Mouse (Mus musculus) heart, embryonic 11.5 days (tissue): Measurements from ENCODE around the gene Mia. TPM values are rescaled to one million over a fixed set of nuclear protein-coding genes. Genes with fewer than 3 reads are reported as not detected.

Experiments used
- ATAC-seq: fragments of 200-750 bp; cut with Nextera tagmentation; replicated peaks from 2 replicates; pipeline ENCODE4 v1.8.0; 2017; ENCODE audit warnings: moderate library complexity; ENCODE audit not compliant: insufficient number of reproducible peaks, low FRiP score, low TSS enrichment
- H3K27ac ChIP-seq: fragments of 300-500 bp; sonication (generic); 2 replicates; pipeline ENCODE4 v1.5.1; 2014; ENCODE audit warnings: mild to moderate bottlenecking, low read depth, low read length
- H3K27me3 ChIP-seq: fragments of 300-500 bp; sonication (generic); 2 replicates; pipeline ENCODE4 v1.6.1; 2014; ENCODE audit warnings: mild to moderate bottlenecking, low read length, mixed read lengths; ENCODE audit not compliant: control insufficient read depth, insufficient read depth
- H3K36me3 ChIP-seq: fragments of 300-500 bp; sonication (generic); 2 replicates; pipeline ENCODE4 v1.6.1; 2014; ENCODE audit warnings: mild to moderate bottlenecking, low read length, moderate library complexity, mixed read lengths; ENCODE audit not compliant: control insufficient read depth, insufficient read depth
- H3K4me1 ChIP-seq: fragments of 300-500 bp; sonication (generic); 2 replicates; pipeline ENCODE4 v1.6.1; 2014; ENCODE audit warnings: low read length; ENCODE audit not compliant: control insufficient read depth, insufficient read depth
- H3K4me2 ChIP-seq: fragments of 300-500 bp; sonication (generic); 2 replicates; pipeline ENCODE4 v1.6.1; 2014; ENCODE audit warnings: mild to moderate bottlenecking, moderate library complexity
- H3K4me3 ChIP-seq: fragments of 300-500 bp; sonication (generic); 2 replicates; pipeline ENCODE4 v1.5.1; 2014; ENCODE audit warnings: low read depth, low read length
- H3K9ac ChIP-seq: fragments of 300-500 bp; sonication (generic); 2 replicates; pipeline ENCODE4 v1.6.1; 2014; ENCODE audit warnings: mild to moderate bottlenecking, low read depth, low read length, moderate library complexity
- H3K9me3 ChIP-seq: fragments of 300-500 bp; sonication (generic); replicated peaks from 2 replicates; pipeline ENCODE4 v1.6.1; 2016; ENCODE audit warnings: low read length; ENCODE audit not compliant: control insufficient read depth
- WGBS: fragments of 180-500 bp; shearing (Covaris S2); extraction: QIAGEN DNeasy Blood & Tissue Kit; methylation state at CpG from one replicate; pipeline ENCODE4 v1.1.7; 2014; ENCODE audit not compliant: insufficient replicate concordance; 5-methylcytosine and 5-hydroxymethylcytosine counted together
- polyA plus RNA-seq: library from polyadenylated mRNA; unstranded; fragments of >200 nt; fragmentation: Nextera tagmentation; extraction: Ambion mirVana; gene quantifications from 2 replicates; pipeline ENCODE4 v1.2.1, GENCODE M21; 2014

The Mia gene
- polyA plus RNA-seq, 1 experiment from 2014 or later, result 0.34 TPM

DNA sequence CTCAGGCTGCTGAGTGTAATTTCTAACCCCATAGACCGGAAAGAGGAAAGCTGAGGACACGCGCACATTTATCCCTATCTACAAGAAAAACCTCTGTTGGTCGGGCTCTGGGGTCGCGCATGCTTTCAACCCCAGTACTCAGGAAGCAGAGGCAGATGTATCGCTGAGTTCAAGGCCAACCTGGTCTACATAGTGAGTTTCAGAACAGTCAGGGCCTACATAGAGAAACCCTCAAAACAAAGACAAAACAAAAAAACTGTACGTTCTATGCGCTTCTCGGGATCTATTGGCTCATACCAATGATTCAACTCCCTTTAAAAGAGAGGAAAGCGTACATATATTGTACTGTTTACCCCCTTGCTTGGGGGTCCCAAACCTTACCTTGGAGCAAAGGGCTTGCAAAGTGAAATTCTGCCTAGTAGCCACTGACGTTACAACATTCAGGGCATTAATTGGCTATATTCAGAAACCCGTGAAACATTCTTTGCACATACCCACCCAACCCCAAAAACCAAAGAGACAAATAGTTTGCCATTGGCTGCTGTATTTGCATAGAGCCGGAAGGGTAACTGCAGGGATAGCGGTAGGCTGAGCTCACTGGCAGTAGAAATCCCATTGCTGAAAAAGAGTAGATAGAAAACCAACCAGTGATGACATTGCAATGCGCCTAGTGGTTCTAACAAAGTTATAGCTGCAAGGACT, 1.6 kb downstream of the Mia start:
- H3K4me3 ChIP-seq, result peak overlapping the region; percentile 81
- WGBS, result 42% methylated on average over 16 of the region's 16 CpGs
- H3K4me2 ChIP-seq, result peak overlapping the region; percentile 67
- peak overlapping the region; percentile 69 for H3K27ac ChIP-seq
- no peak for ATAC-seq
- peaks cover 5% of the 10 kb centered on the region; the same call in 1 of the 2 replicates for H3K4me1 ChIP-seq
- no peaks in the 10 kb centered on the region for H3K9me3 ChIP-seq
- no peaks in the 10 kb centered on the region for H3K27me3 ChIP-seq
- peaks cover 3% of the 10 kb centered on the region; the same call in 1 of the 2 replicates for H3K36me3 ChIP-seq
- no peak overlapping the region for H3K9ac ChIP-seq

DNA sequence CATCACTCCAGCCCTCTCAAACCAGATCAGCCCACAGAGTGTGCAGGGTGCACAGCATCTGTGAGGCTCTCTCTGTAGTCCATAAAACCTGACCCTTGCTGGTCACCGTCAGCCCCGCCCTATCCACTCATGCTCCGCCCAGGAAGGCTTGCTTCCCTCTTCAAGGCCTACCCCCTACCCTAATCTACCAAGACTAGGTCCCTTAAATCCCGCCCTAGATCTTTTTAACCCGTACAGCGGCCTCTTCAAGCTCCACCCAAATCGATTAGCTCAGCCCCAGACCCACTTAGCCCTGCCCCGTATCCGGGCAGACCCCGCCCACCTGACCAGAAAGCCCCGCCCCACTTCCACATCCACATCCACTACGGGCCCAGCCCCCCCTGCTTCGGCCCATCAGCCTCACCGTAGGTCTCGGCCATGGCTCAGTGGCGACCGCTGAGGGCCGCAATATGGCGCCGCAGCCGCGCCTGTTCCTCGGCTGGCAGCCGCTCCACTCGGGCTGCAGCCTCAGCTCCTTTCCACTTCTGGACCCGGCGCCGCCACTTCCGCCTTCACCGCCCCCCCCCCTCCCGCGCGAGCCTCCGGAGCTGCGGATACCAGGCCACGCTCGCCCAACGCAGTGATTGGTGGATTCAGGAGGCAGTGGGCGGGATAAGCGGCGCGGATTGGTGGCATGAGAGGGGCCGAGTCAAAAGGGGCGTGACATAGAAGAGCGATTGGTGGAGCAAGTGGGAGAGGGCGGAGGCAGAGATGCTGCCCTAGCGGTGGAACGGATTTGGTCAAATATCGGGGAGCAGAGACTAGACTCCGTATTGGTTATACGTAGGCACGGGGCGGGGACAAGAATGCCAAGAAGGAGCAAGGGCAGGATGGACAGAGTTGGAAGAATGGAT, 2.4 kb downstream of the Mia start, which contains the start of gene Rab4b:
Rab4b (minus strand) TSS at position 573 of the 893 bp plus-strand sequence.
- WGBS, result under 1% methylated on average over 53 of the region's 53 CpGs
- H3K9me3 ChIP-seq, result no peaks in the 10 kb centered on the region
- peaks cover 5% of the 10 kb centered on the region; the same call in 1 of the 2 replicates for H3K4me1 ChIP-seq
- peak; percentile 98 for ATAC-seq
- H3K27me3 ChIP-seq, result no peaks in the 10 kb centered on the region
- peak within 1 kb of the TSS; percentile 67 for H3K4me2 ChIP-seq
- H3K9ac ChIP-seq, result peak within 1 kb of the TSS; percentile 71
- peaks cover 8% of the 10 kb centered on the region; the same call in 1 of the 2 replicates for H3K36me3 ChIP-seq
- H3K4me3 ChIP-seq, result peak within 1 kb of the TSS; percentile 81
- H3K27ac ChIP-seq, result peak within 1 kb of the TSS; percentile 94

GRCm38 (mm10) chr7:27177942-27178323, 3.0 kb downstream of the Mia start:
- Histone ChIP-seq H3K9ac (peak overlapping the region; percentile 71), H3K27me3 (no peaks in the 10 kb centered on the region), H3K4me3 (peak overlapping the region; percentile 81), H3K4me1 (peaks cover 5% of the 10 kb centered on the region; the same call in 1 of the 2 replicates), H3K4me2 (peak overlapping the region; percentile 64), H3K36me3 (peaks cover 10% of the 10 kb centered on the region; the same call in 1 of the 2 replicates), H3K27ac (peak overlapping the region; percentile 94), H3K9me3 (no peaks in the 10 kb centered on the region)
- ATAC-seq, result peak; percentile 9
- 18% methylated on average over 4 of the region's 4 CpGs for WGBS

DNA sequence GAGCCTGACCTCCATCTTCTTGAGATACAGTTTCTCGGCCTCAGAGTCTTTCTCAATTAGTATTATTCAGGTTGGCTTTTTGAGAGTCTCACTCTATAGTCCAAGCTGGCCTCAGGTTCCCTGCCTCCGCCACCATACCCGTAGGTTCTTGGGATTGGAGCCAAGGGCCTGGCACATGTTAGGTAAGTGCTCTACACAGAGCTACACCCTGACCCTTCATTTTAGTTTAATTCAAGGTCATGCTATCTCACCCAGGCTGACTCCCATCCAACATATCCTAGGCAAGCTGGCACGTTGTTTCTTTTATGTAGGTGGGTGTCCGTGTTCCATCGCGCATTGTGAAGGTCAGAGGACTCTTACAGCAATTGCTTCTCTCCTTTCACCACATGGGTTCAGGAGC, 6.1 kb downstream of the Mia start:
- Histone ChIP-seq H3K27ac (no peak overlapping the region), H3K36me3 (peaks cover 12% of the 10 kb centered on the region; the same call in 1 of the 2 replicates), H3K4me1 (peaks cover 5% of the 10 kb centered on the region; the same call in 1 of the 2 replicates), H3K27me3 (no peaks in the 10 kb centered on the region), H3K4me2 (no peak overlapping the region), H3K4me3 (no peak overlapping the region), H3K9me3 (no peaks in the 10 kb centered on the region), H3K9ac (no peak overlapping the region)
- 92% methylated on average over 7 of the region's 7 CpGs for WGBS
- ATAC-seq, result no peak

DNA sequence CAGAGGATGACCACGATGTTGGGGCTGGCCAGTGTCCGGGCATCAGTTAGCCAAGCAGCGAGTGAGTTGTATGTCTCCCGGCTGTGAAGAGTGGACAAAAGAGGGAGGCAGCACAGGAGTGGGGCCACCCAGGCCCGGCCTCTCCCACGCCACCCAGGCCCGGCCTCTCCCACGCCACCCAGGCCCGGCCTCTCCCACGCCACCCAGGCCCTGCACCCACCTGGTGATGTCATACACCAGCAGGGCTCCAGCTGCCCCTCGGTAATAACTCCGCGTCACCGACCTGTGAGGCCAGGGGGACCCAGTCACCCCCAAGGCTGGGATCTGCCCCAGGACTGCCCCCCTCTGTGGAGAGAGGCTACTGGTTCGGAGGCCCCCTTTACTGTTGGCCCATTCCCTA, 6.5 kb downstream of the Mia start:
- H3K36me3 ChIP-seq, result peaks cover 12% of the 10 kb centered on the region; the same call in 1 of the 2 replicates

DNA sequence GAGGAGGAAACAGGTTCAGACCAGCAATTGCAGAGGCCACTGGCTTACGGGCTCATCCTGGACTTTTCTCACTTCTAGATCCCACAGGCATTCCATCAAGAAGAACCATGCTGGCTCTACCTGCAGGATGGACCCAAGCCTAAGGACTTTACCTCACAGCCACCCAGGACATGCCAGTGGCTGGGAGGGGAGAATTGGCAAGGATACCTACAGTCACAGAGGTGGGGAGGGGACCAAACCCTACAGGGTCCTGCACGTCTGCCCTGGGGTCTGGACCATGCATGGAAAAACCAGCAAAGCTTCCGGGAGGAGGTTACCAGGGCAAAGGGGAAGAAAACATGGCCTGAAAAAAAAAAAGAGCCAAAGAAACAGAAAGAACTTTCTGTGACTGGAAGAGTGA, 10.0 kb downstream of the Mia start:
- Histone ChIP-seq H3K9ac (no peak overlapping the region), H3K27me3 (no peaks in the 10 kb centered on the region), H3K4me2 (no peak overlapping the region), H3K27ac (no peak overlapping the region), H3K9me3 (no peaks in the 10 kb centered on the region), H3K4me3 (no peak overlapping the region), H3K4me1 (no peaks in the 10 kb centered on the region), H3K36me3 (peaks cover 12% of the 10 kb centered on the region; the same call in 1 of the 2 replicates)
- WGBS, result 81% methylated on average over 3 of the region's 3 CpGs
- ATAC-seq, result no peak

More for the DNA sequence above, 6.5 kb downstream of the Mia start:
- no peaks in the 10 kb centered on the region for H3K27me3 ChIP-seq
- peaks cover 5% of the 10 kb centered on the region; the same call in 1 of the 2 replicates for H3K4me1 ChIP-seq
- no peak overlapping the region for H3K4me3 ChIP-seq
- 88% methylated on average over 15 of the region's 15 CpGs for WGBS
- H3K4me2 ChIP-seq, result no peak overlapping the region
- H3K9me3 ChIP-seq, result no peaks in the 10 kb centered on the region
- no peak overlapping the region for H3K9ac ChIP-seq
- ATAC-seq, result no peak
- no peak overlapping the region for H3K27ac ChIP-seq

DNA sequence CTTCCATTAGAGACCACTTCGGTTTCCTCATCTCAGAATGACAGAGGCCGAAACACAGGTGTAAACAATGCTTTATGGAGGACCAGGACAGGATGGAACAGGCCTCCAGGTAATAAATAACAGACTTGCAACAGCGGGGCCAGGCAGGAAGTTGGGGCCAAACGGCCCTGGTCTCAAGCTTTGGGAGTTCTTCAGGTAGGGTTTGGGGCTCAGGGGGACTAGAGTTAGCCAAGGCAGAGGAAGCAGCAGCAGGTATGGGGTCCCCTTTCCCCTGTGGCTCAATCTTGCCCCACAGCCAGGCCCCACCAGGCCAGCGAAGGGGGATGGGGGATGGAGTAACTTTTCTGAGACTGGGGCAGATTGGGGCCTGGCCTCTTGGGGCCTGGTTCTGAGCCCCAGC, 12.6 kb downstream of the Mia start:
- H3K36me3 ChIP-seq, result peaks cover 12% of the 10 kb centered on the region; the same call in 1 of the 2 replicates
- 92% methylated on average over 5 of the region's 5 CpGs for WGBS

GRCm38 (mm10) chr7:27167475-27168094, 13.4 kb downstream of the Mia start:
- peak overlapping the region; percentile 75 for H3K9ac ChIP-seq
- H3K36me3 ChIP-seq, result peaks cover 7% of the 10 kb centered on the region; the same call in 1 of the 2 replicates
- H3K27ac ChIP-seq, result peak overlapping the region; percentile 98
- peak overlapping the region; percentile 82 for H3K4me2 ChIP-seq
- WGBS, result 73% methylated on average over 11 of the region's 11 CpGs
- peaks cover 30% of the 10 kb centered on the region for H3K4me1 ChIP-seq
- no peaks in the 10 kb centered on the region for H3K27me3 ChIP-seq
- H3K9me3 ChIP-seq, result no peaks in the 10 kb centered on the region
- no peak for ATAC-seq
- peak overlapping the region; percentile 78 for H3K4me3 ChIP-seq

More for the DNA sequence above, 12.6 kb downstream of the Mia start:
- Histone ChIP-seq H3K9me3 (no peaks in the 10 kb centered on the region), H3K9ac (no peak overlapping the region), H3K4me1 (peaks cover 23% of the 10 kb centered on the region), H3K4me2 (no peak overlapping the region), H3K27ac (no peak overlapping the region), H3K27me3 (no peaks in the 10 kb centered on the region), H3K4me3 (no peak overlapping the region)
- ATAC-seq, result no peak
